Mouse (Mus musculus): Measurements from ENCODE around the gene Ap1s2.
A peak's percentile ranks its signal among the peaks of the same experiment; 100 is the strongest.

The Ap1s2 gene

DNA sequence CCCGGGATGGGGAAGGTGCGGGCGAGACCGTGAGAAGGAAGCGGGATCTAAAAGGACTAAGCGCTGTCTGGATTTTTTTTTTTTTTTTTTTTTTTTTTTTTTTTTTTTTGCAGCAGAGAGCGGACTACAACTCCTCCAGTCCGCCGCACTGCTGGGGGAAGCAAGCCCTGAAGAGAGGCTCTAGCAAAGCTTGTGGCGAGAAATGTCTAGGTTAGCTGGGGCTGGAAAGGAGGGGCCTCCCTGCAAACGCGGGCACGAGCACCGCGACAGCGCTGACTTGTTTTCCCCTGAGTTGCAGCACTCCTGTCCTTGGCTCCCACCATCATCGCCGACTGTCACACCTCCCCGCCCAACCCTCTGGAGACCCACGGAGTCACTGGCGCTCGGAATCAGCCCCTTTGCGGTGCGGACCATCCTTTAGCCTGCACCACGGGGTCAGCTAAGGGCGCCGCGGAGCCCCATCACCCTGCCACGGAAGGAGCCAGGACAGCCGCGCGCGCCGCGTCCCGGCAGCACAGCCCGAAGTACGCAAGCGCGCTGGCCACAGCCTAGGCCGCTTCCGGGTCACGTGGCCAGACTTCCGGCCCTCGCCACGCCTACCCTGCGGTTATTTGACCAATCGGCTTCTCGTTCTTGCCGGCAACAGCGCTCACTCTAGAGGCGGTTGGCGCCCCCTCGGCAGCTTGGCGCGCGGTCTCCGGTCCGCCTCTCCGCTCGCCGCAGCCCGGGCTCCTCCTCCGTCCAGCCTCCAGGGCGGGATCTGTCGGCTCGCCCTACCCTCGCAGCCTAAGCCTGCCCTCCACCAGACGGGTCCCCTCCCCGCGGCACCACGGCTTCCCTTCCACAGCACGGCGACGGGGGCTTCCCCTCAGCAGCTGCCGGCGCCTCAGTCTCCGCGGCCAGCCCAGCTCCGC is at the start of gene Ap1s2:
Ap1s2 (plus strand) TSS at position 681 of the 914 bp plus-strand sequence.
- DNase-seq (ENCODE audit: low read depth, low spot score): peak; percentile 91

DNA sequence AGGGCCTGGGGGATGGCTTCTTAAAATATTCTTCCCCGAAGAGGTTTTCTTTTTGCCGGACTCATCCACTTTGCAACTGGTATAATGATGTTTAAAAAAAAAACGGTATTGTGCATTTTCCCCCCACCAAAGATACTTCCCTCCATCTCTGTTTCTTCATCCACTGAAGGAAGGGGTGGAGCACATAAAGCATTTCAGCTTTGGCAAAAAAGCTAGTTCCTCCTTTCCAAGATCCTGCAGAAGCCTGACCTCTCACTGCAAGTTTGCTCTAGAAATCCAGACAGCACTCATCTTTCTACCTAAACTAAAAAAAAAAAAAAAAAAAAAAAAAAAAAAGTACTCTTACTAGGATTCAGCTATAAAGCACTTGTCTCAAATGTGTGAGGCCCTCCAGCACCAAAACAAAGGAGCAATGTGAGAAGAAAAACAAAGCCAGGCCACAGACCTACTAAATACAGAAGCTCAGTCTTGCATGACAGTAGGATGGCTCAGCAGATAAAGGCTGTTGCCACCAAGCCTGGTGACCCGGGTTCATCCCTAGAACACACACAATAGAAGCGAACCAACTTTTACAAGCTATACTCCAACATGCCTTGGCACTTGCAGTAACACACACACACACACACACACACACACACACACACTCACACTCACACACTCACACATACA is 41.0 kb upstream of the Ap1s2 start:
- no peak for DNase-seq (ENCODE audit: low read depth, low spot score)

DNA sequence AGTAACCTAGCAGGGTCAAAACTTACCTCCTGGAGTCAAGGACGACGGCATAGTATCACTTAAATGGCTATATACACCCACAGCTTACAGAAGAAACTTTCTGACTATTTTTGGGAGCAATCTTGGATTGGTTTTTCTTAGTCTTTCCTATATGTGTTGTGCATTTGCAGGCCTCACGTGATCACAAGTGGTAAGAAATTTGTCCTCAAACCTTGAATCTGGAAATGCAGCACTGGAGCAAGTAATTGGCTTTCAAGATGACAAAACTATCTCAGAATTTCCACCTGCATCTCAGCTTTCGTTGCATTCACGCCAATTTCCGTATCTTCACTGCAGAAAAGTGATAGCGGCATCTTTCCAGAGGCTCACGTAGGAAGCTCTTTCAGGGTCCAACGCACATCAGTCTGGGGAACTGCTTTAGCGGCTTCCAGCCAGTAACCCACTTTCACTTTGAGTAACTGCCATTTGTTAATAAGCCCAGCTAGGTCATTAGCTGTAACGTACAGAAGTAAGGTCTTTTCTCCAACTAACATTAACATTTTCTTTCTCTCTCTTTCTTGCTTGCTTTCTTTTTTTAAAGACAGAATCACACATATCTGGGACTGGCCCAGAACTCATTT is 40.0 kb upstream of the Ap1s2 start:
- no peak for DNase-seq (ENCODE audit: low read depth, low spot score)

DNA sequence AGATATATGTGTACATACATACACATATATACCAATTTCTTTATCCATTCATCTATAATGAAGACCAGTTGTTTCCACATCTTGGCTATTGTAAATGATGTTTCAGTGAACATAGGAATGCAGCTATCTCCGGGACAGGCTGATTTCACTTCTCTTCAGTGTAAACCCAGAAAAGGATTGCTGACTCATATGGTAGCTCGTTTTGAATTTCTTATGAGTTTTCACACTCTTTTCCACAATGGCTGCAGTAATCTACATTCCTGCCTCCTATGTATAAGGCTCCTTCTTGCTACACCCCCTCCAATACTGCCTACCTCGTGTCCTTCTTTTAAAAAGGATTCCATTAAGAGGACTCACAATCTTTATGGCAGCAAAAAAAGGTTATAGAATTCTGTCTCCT is 32.9 kb upstream of the Ap1s2 start:
- DNase-seq (ENCODE audit: low read depth, low spot score): no peak

DNA sequence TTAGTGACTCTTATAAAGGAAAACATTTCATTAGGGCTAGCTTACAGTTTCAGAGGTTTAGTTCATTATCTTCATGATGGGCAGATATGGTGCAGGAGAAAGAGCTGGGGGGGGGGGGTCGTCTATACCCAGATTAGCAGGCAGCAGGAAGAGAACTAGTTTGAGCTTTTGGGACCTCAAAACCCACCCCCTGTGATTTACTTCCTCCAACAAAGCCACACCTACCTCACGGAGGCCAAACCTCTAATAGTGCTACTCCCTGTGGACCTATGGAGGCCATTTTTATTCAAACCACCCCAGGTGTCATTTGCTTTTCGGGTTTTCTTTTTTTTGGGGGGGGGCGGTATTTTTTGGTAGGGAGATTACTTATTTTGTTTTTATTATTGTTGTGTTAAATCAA is 32.2 kb upstream of the Ap1s2 start:
- no peak for DNase-seq (ENCODE audit: low read depth, low spot score)

DNA sequence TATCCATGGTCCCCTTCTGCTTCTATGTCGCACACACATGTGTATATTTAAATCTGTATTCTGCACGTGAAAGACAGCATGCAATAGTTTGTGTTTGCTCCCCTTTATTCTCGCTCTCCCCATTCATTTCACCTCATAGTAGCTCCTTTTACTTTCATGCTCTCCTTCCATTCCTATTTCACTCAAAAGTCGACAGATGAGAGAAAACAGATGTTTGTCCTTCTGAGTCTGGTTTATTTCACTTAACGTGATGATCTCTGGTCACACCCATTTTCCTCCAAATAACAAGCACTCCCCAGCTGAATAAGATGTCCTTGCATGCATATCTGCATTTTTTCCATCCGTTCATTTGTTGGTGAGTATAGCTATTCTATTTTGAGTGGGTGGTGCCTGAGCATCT is 29.8 kb upstream of the Ap1s2 start:
- no peak for DNase-seq (ENCODE audit: low read depth, low spot score)

DNA sequence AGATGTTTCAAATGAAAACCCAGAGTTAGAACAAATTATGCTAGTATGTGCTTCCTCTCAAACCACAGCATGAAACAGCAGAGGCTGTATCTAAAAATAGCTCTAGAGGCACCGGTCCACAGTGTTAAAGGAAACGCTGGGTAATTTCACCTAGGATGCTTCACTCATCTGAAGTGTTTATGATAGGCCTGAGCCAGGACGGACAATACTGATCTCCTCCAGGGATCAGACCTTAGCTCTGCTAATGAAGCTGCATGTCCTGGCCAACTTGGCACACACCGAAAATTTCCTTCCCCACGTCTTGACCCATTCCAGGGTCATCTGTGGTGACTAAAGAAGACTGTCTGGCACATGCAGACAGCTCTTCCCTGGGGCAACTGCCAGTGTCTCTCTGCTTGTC is 29.4 kb upstream of the Ap1s2 start:
- DNase-seq (ENCODE audit: low read depth, low spot score): peak; percentile 59

DNA sequence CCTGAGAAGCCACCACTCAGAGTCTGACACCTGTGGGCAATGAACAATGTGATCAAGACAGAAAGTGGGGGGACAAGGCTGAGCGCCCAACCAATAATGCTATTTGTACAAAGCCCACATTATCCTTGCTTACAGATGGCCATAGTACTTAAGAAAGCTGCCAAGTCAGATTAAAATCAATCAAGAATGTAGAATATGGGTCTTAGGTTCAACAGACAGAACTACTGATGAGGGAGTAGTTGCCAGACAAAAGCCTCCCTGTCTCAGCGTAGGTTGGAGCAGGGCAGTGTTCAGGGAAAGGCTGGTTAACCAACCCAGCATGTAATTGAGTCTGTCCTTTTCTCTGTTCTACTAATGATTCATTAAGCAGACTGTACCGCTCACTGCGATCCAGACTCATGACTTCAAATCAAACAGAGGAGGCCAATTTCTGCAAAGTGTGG is 23.3 kb upstream of the Ap1s2 start:
- no peak for DNase-seq (ENCODE audit: low read depth, low spot score)

DNA sequence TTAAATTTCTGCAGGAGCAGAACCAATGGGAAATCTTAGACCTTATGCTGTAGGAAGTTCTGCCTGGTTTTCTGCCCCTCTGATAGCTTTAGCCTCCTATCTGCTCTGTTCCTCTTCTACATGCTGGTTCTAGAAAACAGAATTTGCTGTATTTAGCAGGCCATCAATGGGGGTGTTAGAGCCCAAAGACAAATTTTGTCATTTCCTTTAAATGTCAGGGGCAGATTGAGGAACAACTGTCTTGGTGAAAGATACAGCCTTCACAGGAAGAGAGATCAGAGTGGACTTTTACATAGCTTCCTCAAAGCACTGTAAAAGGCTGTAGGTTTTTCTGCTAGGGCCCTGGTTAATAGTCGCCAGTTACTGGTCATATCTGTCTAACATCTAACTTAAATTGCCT is 11.5 kb upstream of the Ap1s2 start:
- no peak for DNase-seq (ENCODE audit: low read depth, low spot score)

DNA sequence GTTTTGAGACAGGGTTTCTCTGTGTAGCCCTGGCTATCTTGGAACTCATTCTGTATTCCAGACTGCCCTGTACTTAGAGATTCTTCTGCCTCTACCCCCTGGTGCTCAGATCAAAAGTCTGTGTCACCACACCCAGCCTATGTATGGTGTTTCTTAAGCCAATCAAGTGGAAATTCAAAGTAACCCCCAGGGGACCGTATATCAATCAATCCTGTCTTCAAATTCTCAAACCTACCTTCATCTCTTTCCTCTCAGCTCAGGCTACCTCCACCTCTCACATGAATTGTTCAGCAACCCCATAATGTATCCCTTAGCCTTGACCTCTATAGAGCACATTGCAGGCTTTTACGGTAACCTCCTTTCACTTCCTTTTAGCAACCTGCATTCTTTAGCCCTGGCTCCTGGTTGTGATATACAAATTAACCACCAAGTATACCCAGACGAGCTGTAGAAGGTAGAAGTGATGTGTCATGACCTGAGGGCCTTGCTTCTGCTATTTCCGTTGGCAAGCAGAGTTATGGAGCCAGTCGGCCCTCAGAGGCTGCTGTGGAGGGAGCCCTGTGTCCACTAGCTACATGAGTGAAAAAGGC is 9.3 kb upstream of the Ap1s2 start:
- DNase-seq (ENCODE audit: low read depth, low spot score): no peak

DNA sequence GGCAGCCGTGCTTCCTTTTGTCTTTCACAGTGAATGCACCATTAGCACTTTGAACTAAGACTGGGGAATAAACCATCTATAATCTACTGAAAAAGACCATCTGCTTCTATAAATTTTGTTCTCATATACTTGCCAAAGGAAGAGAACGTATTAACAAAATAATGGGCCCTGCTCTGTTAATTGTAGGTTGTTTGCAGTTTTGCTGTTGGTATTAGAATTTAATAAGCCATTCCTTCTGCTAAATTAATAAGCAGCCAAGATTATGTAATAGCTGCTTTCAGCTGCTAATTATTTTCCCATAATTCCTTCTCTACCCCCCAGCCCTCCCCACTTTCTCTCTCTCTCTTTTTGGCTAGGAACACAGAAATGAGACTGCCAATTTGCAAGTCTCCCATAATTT is 2.0 kb upstream of the Ap1s2 start:
- DNase-seq (ENCODE audit: low read depth, low spot score): no peak

DNA sequence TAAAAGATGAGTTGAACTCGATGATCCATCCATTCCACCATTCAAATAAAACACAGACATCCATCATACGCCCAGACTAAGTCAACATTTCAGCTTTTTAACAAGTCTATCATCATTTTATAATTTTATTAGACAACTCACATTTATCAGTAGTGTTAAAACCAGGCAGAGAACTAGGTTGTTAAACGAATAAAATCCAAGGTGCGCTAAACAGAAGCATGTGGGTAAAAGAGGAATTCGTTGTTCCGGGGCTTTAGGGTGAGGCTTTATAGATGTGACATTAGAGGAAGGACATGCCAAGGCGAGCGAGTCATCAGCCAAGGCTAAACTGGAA is 847 bp upstream of the Ap1s2 start:
- no peak for DNase-seq (ENCODE audit: low read depth, low spot score)

DNA sequence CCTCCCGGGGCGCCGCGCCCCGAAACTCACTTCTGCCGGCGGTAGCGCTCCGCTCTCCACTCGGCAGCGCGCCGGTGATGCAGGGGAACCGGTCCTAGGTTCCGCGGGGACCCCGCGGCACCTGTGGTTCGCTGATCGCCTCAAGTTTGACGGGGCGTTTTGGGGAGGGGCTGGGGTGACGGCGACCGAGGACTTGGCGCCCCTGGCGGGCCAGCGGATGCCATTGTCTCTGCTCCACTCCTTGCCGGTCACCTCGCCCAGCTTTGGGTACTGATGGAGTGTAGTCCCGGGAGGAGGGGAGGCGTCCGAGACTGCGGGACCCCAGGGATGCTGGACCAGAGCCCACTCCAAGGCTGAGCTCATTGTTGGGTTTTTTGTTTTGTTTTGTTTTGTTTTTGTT is 564 bp downstream of the Ap1s2 start:
- peak; percentile 41 for DNase-seq (ENCODE audit: low read depth, low spot score)

DNA sequence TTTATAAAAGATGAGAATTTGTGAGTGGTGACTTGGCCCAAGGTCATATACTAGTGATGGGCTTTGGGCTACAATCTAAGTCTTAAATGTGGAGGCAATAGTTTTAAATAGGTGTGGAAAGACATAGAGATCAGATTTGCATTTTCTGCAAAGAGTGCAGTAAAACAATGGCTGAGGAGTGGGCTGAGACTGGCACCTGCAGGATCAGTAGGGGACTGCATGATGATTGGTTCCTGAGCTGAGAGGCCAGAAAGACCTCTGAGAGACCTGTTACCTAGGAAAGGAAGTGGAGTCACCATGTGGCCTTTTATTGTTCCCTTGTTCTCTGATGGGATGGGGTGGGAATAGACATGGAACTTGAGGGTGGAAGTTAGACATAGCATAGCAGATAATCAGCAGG is 4.0 kb downstream of the Ap1s2 start:
- DNase-seq (ENCODE audit: low read depth, low spot score): peak; percentile 50

DNA sequence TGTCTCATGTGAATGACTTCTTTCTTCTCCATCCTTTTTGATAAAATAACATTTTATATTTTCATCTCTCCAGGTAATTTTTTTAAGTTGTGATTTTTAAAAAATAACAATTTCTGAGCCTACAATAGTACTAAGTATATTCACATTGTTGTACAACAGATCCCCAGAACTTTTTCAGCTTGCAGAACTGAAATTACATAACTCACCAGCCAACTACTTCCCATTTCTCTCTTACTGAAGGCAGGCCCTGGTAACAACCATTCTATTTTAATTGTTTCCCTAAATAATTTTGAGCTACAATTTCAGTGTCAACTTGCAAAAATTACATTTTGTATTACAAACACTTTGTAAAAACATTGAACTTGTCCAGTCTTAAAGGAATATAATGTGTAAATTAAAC is 20.7 kb downstream of the Ap1s2 start:
- DNase-seq (ENCODE audit: low read depth, low spot score): no peak

DNA sequence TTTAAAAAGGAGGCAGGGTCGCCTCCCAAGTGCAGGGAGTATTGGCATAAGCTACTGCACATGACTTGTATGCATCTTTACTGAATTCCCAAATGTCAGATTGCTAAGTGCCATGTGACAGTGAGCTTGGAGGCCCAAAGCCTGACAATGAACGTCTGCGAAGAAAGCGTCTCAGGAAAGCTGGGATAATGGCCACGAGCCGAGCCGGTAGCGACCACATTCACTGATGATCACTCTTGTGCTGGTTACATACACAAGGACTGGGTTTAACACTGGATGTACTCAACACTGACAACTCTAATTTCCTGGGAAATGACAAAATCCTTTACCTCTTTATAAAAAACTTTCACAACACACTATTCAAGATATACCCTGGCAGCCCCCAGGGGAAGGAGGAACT is 25.9 kb downstream of the Ap1s2 start:
- DNase-seq (ENCODE audit: low read depth, low spot score): no peak

DNA sequence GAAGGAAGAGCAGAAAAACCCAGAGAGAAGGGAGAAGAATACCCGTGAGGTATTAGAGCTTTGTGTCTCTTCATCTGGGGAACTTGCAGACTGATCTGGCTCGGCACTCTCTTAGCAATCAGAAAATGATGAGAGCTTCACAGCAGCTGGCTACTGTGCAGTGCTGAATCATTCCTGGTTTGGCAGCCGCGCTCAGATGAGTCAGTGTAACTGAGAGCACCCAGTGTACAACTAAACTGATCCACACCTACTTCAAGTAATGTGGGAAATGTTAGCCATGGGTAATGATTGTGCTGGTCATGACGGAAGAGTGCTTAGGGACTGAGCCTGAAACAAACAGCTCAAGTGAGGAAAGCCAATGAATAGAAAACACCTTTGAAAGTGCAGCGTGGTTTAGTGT is 29.8 kb downstream of the Ap1s2 start:
- peak; percentile 92 for DNase-seq (ENCODE audit: low read depth, low spot score)

DNA sequence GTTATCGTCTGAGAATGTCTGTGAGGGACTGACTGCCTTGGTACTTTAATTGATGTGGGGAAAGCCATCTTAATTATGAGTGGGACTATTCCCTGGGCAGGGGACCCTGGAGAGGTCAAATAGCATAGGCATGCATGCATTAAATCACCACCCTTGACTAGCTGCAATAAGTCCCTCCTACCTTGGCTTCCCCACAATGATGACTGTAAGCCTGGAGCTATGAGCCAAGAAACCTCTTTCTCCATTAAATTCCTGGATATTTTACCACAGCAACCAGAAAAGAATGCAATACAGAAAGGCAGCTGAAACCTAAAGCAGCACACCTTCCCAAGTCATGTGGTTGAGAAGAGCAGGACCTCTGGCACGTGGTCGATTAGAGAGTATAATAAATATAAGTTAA is 35.6 kb downstream of the Ap1s2 start:
- peak; percentile 59 for DNase-seq (ENCODE audit: low read depth, low spot score)

DNA sequence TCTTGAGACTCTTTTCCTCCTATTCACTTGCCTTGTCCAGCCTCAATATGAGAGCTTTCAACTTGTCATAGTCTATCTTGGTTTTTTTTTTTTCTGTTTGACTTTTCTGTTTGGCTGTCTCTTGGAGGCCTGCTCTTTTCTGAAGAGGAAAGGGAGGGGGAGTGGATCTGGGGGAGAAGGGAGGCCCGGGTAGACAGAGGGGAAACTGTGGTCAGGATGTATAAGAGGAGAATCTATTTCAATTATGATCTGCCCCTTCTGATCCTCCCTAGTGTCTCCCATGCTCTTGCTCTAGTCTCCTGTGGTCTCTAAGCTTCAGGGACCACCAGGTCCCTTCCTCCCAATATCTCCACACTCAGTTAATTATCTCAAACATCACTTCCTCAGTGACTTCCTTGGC is 42.8 kb downstream of the Ap1s2 start:
- DNase-seq (ENCODE audit: low read depth, low spot score): no peak

DNA sequence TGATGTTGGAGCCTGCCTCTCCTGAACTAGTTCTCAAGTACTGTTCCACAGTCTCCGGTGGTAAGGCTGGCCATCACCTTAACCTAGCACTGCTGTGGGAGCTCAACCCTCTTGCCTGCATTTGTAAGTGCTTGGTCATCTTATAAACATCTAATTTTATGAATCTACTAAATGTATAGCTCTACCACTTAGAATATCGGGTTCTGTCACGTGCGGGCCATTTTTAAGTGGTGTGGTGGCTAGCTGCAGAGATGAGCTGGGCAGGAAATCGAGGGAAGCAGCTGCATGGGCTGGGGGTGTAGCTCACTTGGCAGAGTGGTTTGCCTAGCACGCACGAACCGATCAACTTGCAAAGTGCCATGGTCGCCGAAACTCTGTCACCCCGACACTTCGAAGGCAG is 48.6 kb downstream of the Ap1s2 start:
- DNase-seq (ENCODE audit: low read depth, low spot score): no peak

DNA sequence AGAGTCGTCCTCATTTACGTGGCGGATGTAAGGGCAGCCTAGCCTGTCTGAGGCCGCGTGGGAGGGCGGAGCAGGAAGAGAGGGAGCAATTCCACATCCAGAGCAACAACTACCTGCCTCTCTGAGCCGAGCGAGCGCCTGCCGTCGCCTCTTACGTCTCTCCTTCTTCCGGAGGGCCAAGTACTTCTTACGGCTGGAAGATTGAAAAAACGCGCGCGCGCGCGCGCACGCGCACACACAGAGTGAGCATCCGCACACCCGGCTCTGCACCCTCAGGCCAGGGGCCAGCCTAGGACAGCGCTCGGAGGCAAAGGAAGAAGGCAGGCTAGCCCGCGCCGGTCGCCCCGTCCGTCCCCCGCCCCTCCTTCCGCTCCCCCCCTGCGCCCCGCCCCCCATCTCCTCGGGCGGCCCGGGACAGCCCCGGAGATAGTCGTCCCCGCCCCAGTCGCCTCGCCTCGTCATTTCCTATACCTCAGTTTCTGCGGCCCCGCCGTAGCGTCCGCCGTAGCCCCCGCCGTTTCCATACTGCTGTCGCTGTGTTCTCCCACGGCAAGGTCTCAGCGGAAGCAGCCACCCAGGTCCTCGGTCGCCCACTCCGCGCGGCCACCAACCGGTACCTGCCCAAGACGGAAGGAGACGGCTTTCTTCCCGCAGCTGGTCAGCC is 49.1 kb downstream of the Ap1s2 start:
- DNase-seq (ENCODE audit: low read depth, low spot score): peak; percentile 73

DNA sequence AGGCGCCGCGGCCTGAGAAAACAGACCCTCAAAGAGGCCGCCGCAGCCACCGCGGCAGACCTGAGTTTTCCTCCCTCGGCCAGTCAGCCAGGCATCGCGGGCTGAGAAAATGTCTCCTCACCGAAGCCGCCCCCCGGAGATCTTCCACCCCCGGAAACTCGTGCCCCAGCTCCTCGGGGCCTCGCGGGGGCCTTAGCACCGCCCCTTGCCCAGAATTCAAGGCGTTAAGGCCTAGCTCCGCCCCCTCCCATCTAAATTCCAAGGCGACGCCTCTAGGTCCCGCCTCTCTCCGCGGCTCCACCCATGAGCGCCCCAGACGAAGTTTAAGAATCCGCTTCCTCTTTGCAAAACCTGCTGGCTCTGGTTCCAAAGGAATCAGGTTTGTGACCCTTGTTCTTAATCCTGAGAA is 49.7 kb downstream of the Ap1s2 start, which contains the start of gene Zrsr2:
Zrsr2 (minus strand) TSS at position 195 of the 409 bp plus-strand sequence.
- DNase-seq (ENCODE audit: low read depth, low spot score): peak; percentile 94
